Mouse (Mus musculus) gastrocnemius, adult 18-20 months (tissue): Measurements from ENCODE around the gene 3110040N11Rik. TPM values are rescaled to one million over a fixed set of nuclear protein-coding genes. Genes with fewer than 3 reads are reported as not detected.

Experiments
- DNase-seq: peaks from one replicate; pipeline ENCODE4 v3.0.0; 2021; ENCODE audit warnings: low spot score
- total RNA-seq, 2 experiments: library from RNA; stranded (reverse); gene quantifications; 2 replicates each; pipeline ENCODE4 v1.2.3; 2021

Gene 3110040N11Rik
- total RNA-seq, 2 experiments from 2014 or later, result 21.9 to 23.7 TPM

GRCm38 (mm10) chr7:81740010-81740409, 49.3 kb downstream of the 3110040N11Rik start:
- DNase-seq, result no peak

GRCm38 (mm10) chr7:81738720-81739385, 50.4 kb downstream of the 3110040N11Rik start:
- DNase-seq, result no peak

GRCm38 (mm10) chr7:81735300-81736048, 53.8 kb downstream of the 3110040N11Rik start:
- no peak for DNase-seq

- no peak for DNase-seq
Observed at GRCm38 (mm10) chr7:81732183-81733089, 56.8 kb downstream of the 3110040N11Rik start.

Other genes starting within 250 kb of the 3110040N11Rik start
- gene Fsd2, start 222.5 kb downstream of the 3110040N11Rik start, total RNA-seq, result 100 to 1,000 TPM; 325 to 384 TPM
- gene Whamm, start 218.2 kb downstream of the 3110040N11Rik start, total RNA-seq, result 1 to 10 TPM; 7.9 to 8.8 TPM
- gene Homer2, start 82.0 kb downstream of the 3110040N11Rik start, total RNA-seq, result 10 to 100 TPM; 51.1 to 51.7 TPM
- 10 to 100 TPM; 22.3 to 25.9 TPM for gene Ramac, start 26.6 kb downstream of the 3110040N11Rik start, total RNA-seq
- gene Btbd1, start 40.0 kb upstream of the 3110040N11Rik start, total RNA-seq, result 100 to 1,000 TPM; 163 to 167 TPM
- not detected for gene Gm10160, start 66.3 kb upstream of the 3110040N11Rik start, total RNA-seq
- gene Tm6sf1, start 69.5 kb upstream of the 3110040N11Rik start, total RNA-seq, result 1 to 10 TPM; 6.1 to 7.8 TPM
- 1 to 10 TPM; 1.2 to 2.2 TPM for gene Hdgfl3, start 145.0 kb upstream of the 3110040N11Rik start, total RNA-seq
- gene Bnc1, start 202.8 kb upstream of the 3110040N11Rik start, total RNA-seq, result not detected